Mouse (Mus musculus): ENCODE measurements around the gene Olfr799.

Olfr799 gene

GRCm38 (mm10) chr10:129637184-129637583, at the start of gene Olfr799:
Gene Olfr799 (plus strand): TSS chr10:129637484.
- DNase-seq (ENCODE audit: low read depth) = no peak

- no peak for DNase-seq (ENCODE audit: low read depth)
Measured at GRCm38 (mm10) chr10:129612470-129612869, 24.8 kb upstream of the Olfr799 start, which contains the start of gene Olfr796. Gene Olfr796 (minus strand): TSS chr10:129612570.

- no peak for DNase-seq (ENCODE audit: low read depth)
Measured at GRCm38 (mm10) chr10:129621724-129622123, 15.6 kb upstream of the Olfr799 start.

- no peak for DNase-seq (ENCODE audit: low read depth)
Measured at GRCm38 (mm10) chr10:129623251-129623650, 14.0 kb upstream of the Olfr799 start.

- no peak for DNase-seq (ENCODE audit: low read depth)
Measured at GRCm38 (mm10) chr10:129627834-129628233, 9.4 kb upstream of the Olfr799 start, which contains the start of gene Olfr798. Gene Olfr798 (minus strand): TSS chr10:129627934.

- DNase-seq (ENCODE audit: low read depth) = no peak
Measured at GRCm38 (mm10) chr10:129651763-129652162, 14.5 kb downstream of the Olfr799 start.

GRCm38 (mm10) chr10:129657394-129657793, 20.1 kb downstream of the Olfr799 start, which contains the start of gene Olfr800:
Gene Olfr800 (plus strand): TSS chr10:129657694.
- DNase-seq (ENCODE audit: low read depth) = no peak

GRCm38 (mm10) chr10:129673765-129674164, 36.5 kb downstream of the Olfr799 start, which contains the start of gene Olfr801:
Gene Olfr801 (minus strand): TSS chr10:129673865.
- DNase-seq (ENCODE audit: low read depth) = no peak

GRCm38 (mm10) chr10:129688069-129688468, 50.8 kb downstream of the Olfr799 start, which contains the start of gene Olfr802:
Gene Olfr802 (minus strand): TSS chr10:129688169.
- no peak for DNase-seq (ENCODE audit: low read depth)

GRCm38 (mm10) chr10:129694186-129694585, 56.9 kb downstream of the Olfr799 start, which contains the start of gene Olfr803:
Gene Olfr803 (minus strand): TSS chr10:129694286.
- no peak for DNase-seq (ENCODE audit: low read depth)

All from c-Kit-positive CD71-negative TER-119-negative erythroid progenitor cells, embryonic 14.5 days (primary cell).